Comparison of ENCODE assay signal across 31 mouse cellular contexts in genomic region chr9:55195876-55196275, GRCm38 (mm10).
"Had no signal": no experiment of that assay in that cellular context is flagged by ENCODE, and none has a peak within 500 bp of the region (broad histone marks: within the 10 kb centered on the region; RNA-seq: fewer than 3 reads in every experiment).

No protein-coding gene starts in this region.

- H3K36me3 ChIP-seq: midbrain, embryonic 15.5 days had no signal

- H3K27me3 ChIP-seq: limb, embryonic 12.5 days; limb, embryonic 13.5 days; limb, embryonic 15.5 days; liver, embryonic 13.5 days; liver, embryonic 15.5 days; lung, embryonic 15.5 days; megakaryocyte, embryonic 14.5 days; midbrain, embryonic 12.5 days; midbrain, embryonic 13.5 days; midbrain, embryonic 15.5 days; neural tube, embryonic 12.5 days; neural tube, embryonic 13.5 days had no signal

- H3K4me1 ChIP-seq: limb, embryonic 10.5 days; limb, embryonic 12.5 days; limb, embryonic 13.5 days; limb, embryonic 15.5 days; liver, embryonic 13.5 days; liver, embryonic 15.5 days; lung, embryonic 15.5 days; megakaryocyte, embryonic 14.5 days; midbrain, embryonic 10.5 days; midbrain, embryonic 12.5 days; midbrain, embryonic 13.5 days; midbrain, embryonic 15.5 days; neural tube, embryonic 12.5 days; neural tube, embryonic 13.5 days had no signal

- H3K9ac ChIP-seq: limb, embryonic 12.5 days; limb, embryonic 13.5 days; limb, embryonic 15.5 days; liver, embryonic 13.5 days; liver, embryonic 14.5 days; liver, embryonic 15.5 days; lung, embryonic 14.5 days; lung, embryonic 15.5 days; midbrain, embryonic 12.5 days; midbrain, embryonic 13.5 days; midbrain, embryonic 15.5 days; neural tube, embryonic 12.5 days; neural tube, embryonic 13.5 days had no signal

- H3K4me2 ChIP-seq: limb, embryonic 12.5 days; limb, embryonic 13.5 days; limb, embryonic 15.5 days; liver, embryonic 11.5 days; liver, embryonic 13.5 days; liver, embryonic 15.5 days; lung, embryonic 14.5 days; lung, embryonic 15.5 days; midbrain, embryonic 11.5 days; midbrain, embryonic 12.5 days; midbrain, embryonic 13.5 days; midbrain, embryonic 15.5 days; neural tube, embryonic 12.5 days; neural tube, embryonic 13.5 days had no signal

- DNase-seq: left cerebral cortex, postnatal 4 days; liver, embryonic 13.5 days; lung, adult 18-20 months; lung, adult 2 months; lung, embryonic 14.5 days; lung, postnatal 10 days; lung, postnatal 14 days; lung, postnatal 36 days; lung, postnatal 4 days; midbrain, embryonic 14.5 days had no signal

- H3K9me3 ChIP-seq: limb, embryonic 10.5 days; limb, embryonic 12.5 days; limb, embryonic 13.5 days; limb, embryonic 15.5 days; liver, embryonic 13.5 days; liver, embryonic 15.5 days; lung, embryonic 15.5 days; megakaryocyte, embryonic 14.5 days; midbrain, embryonic 10.5 days; midbrain, embryonic 12.5 days; midbrain, embryonic 13.5 days; midbrain, embryonic 15.5 days; neural tube, embryonic 12.5 days; neural tube, embryonic 13.5 days had no signal

- ATAC-seq: lung, postnatal 0 days; midbrain, embryonic 13.5 days; midbrain, embryonic 15.5 days; midbrain, embryonic 16.5 days had no signal

- H3K27ac ChIP-seq: left cerebral cortex, adult 2 months; limb, embryonic 10.5 days; limb, embryonic 12.5 days; limb, embryonic 13.5 days; limb, embryonic 15.5 days; liver, embryonic 13.5 days; liver, embryonic 14.5 days; liver, embryonic 15.5 days; lung, embryonic 15.5 days; macrophage; midbrain, embryonic 10.5 days; midbrain, embryonic 12.5 days; midbrain, embryonic 13.5 days; midbrain, embryonic 15.5 days; neural tube, embryonic 12.5 days; neural tube, embryonic 13.5 days had no signal

- H3K4me3 ChIP-seq: left cerebral cortex, adult 2 months; limb, embryonic 10.5 days; limb, embryonic 12.5 days; limb, embryonic 13.5 days; limb, embryonic 15.5 days; liver, embryonic 13.5 days; liver, embryonic 15.5 days; lung, embryonic 15.5 days; megakaryocyte, embryonic 14.5 days; midbrain, embryonic 10.5 days; midbrain, embryonic 12.5 days; midbrain, embryonic 13.5 days; midbrain, embryonic 15.5 days; myocyte; neural tube, embryonic 12.5 days; neural tube, embryonic 13.5 days had no signal
